Mouse (Mus musculus) granulocyte monocyte progenitor cell, adult 5-6 weeks (primary cell): ENCODE measurements around the gene Hgd. TPM values are rescaled to one million over a fixed set of nuclear protein-coding genes. Genes with fewer than 3 reads are reported as not detected.

Source experiments
- ATAC-seq: replicated peaks from 2 replicates; pipeline ENCODE4 v1.8.0; 2016; ENCODE audit warnings: mild to moderate bottlenecking, moderate TSS enrichment, inconsistent platforms; ENCODE audit not compliant: poor library complexity, severe bottlenecking
- total RNA-seq, 2 experiments: library from RNA; stranded (forward) in 1 of 2; stranded (reverse) in 1 of 2; fragments of 200-712, 200-1000 nt in 1 of 2; fragments of >200 nt in 1 of 2; fragmentation: Nextera tagmentation in 1 of 2; gene quantifications; 2 replicates each; pipeline ENCODE4 v1.2.3; 2014 to 2017

Hgd gene
- total RNA-seq, 2 experiments from 2014 or later: not detected

DNA sequence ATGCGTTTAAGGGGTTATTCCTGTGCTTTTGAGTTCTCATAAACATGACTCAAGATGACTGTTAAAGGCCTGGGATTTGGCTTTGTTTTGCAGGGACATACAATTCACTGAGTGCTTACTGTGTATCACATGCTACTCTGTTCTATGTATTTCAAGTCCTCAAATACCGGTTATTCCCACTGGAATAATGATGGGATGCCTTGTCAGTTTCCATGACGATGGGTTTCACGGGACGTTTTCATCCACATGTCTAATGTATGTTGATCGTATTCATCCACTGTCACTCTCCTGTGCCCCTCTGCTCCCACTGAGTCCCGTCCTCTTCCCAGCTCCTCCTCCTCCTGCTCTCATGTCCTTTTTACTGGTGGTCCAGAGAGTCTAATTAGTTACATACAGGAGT, 76.8 kb downstream of the Hgd start:
- ATAC-seq: no peak

DNA sequence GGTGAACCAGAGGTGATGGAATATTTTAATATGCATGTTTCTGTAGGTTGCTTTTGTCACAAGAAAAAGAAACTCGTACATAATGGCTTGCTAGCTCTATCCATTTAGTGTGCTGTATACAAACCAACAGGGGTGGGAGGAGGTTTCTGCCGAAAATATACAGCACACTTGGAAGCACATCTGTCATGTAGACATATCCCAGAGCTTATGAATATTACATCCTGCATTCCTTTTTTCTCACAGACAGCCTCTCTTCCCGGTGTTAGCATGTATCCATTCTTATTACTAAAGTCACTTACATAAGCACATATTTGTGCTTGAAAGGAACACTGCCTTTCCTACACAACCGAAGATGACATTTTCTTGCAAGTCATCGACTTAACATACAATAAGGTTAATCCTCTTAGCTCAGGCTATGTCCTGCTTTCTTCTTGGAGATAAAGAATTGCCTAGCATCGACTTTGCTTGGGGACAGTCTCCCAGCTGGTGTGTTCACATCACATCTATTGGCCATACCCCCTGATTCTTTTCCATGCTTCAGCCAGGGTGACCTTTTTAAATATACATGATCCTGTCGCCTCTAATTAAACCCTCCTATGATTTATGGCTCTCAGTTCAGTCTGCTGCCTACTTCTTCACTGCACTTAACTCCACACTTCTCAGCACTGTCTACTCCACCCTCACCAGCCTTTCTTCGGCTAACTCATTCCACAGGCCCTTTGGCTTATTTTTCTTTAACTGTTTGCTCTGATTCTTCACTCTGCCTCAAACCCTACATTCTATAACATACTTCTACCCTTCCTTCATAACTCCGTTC, 83.9 kb downstream of the Hgd start:
- no peak for ATAC-seq

DNA sequence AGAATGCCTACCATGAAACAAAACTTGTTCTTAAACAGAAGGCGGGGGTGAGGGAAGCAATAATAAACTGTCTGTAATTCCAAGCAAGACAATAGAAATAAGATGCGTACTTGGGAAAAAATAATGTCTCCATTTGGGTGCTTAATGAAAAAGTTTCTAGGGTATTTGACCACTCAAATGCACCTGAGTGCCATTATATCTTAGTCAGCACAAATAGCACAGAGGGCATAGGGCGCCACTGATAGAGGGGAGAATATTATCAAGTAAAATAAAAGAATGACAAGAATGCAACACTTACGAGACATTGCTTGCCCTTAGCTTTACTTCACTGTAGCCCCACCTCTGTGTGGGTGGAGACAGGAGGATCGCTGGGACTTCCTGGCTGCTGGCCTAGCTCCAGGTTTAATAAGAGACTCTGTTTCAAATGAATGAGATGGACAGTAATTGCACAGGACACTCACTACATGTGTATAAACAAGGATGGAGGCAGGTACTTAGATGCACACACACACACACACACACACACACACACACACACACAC, 85.5 kb downstream of the Hgd start:
- no peak for ATAC-seq

DNA sequence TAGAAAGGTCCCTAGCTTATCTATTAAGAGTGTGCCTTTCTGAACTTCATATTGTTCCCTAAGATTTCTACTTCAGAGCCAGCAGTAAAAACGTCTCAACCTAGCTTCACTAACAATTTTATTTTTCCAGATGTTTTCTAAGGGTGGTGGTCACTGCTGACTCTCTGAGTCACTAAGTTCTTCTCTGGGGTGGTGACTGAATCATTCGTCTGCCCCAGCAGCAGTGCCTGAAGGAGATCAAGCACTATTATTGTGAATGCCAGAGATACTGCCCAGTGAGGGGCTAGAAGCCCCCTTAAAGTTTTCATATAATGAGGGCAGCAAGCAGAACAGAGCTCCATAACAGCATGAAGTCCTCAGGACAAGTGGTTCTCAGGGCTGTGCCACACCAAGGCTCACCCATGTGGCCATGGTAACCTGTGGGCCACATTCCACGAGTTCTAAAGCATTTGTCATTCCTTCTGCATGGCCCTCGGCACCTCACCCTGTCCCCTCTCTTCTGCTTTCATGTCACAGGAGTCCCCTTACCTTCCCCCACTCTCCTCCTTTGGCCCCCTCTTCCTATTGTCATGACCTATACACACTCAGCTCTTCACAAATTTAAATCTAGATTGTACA, 90.8 kb downstream of the Hgd start:
- ATAC-seq: no peak

DNA sequence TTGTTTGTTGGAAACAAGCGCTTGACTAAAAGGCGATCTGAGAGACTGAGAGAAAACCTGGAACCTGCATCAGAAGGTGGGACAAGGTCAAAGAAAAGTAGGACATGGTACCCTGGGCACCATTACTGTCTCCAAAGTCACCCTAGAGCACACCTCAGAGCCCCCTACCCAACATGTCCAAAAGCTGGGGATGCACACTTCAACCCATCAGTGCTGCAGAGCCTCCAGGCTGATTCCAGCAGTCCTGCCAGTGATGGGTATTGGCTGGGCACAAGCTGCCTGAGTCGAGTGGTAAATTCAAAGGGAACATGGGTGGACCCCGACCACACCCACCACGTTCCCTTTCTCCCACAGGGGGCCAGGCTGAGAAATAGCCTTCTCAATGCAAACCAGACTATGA, 95.4 kb downstream of the Hgd start:
- no peak for ATAC-seq

DNA sequence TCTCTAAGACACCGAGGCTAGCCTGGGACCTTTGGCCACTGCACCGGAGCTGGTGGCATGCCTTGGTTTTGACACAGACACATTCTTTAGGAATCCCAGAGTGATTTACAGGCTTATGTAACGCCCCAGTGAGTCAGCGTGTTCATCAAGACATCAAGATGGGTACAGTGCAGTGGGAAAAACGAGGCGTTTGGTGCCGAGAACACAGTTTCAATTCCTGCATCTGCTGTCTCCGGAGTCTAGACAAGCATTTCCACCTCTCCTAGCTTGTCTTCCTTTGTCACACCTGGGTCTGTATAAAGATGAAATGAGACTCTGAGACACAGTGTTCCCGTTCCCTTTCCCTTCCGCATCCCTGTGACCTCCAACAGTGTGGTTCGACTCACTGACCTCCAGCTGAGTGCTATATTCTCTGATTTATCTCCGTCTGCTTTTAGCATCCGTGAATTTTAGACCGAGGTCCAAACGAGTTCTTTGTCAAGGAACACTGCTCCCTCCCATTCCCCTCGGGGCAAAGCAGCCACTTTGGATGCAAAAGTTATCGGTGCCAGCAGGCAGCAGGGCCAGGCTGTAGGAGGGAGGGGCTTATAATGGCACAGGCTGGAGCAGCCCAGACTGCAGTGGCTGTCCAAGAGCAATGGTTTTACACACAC, 96.2 kb downstream of the Hgd start:
- no peak for ATAC-seq

DNA sequence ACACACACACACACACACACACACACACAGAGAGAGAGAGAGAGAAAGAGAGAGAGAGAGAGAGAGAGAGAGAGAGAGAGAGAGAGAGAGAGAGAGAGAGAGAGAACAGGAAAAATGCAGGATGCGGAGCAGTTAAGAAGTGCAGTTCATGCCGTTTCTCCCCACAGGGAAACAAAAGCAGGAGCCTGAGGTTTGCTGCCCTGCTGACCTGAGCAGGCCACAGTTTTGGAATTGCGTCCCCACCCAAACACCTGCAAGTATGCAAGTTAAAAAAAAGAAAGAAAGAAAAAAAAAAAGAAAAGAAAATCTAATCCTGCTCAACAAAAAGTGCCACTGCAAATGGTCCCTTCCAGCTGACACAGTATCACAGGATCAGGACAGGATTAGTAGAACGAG, 96.7 kb downstream of the Hgd start:
- ATAC-seq: no peak

DNA sequence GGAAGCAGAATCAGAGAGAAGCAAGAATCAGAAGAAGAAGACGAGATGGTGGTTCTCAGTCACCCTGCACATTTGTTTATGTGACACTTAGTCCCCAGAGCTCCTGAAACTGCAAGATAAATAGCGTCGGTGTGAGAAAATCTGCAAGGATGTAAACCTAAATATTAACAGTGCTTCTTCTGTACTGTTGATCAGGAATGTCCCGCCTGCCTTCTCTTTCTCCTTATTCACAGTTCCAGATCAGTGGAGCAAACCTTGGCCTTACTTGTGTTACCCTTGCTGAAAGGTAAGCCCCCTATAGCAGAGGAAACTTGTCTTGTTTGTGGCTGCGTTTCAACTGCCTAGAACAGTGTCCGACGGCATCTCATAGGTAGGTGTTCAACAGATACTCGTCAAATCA, 97.6 kb downstream of the Hgd start:
- no peak for ATAC-seq

DNA sequence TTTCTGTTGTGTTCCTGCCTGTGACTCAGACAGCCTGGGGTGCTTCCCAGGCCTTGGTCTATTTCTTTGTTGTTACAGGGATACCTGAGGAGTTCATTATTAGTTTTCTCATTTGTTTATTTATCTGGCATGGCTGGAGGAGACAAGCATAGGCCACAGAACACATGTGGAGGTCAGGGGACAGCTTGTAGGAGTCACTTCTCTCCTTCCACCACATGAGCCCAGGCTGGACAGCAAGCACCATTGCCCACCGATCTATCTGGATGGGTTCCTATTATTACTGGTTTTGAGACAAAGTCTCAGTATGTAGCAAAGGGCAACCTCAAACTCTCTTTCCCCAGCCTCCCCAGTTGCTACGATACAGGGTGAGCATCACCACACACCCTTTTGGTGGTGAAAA, 100.3 kb downstream of the Hgd start:
- no peak for ATAC-seq

DNA sequence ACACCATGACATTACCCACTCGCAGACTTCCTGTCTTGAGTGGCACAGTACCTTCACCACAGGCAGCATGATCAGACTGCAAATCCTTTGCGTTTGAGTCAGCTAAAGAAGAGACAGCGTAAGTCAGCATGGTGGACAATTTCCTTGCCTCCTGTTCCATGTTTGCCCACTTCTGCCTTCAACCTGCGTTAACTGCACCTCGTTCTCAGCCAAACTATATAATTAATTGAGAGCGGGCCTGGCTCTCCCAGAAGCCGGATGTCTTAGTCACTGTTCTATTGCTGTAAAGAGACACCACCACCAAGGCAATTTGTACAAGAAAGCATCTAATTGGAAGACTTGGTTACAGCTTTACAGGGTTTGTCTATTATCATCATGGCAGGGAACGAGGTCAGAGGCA, 100.9 kb downstream of the Hgd start:
- ATAC-seq: no peak

Other genes starting within 250 kb of the Hgd start
- not detected in 2 replicates for gene Stxbp5l, start 195.2 kb upstream of the Hgd start, total RNA-seq (2014; fragmentation: Nextera tagmentation)
- gene Stxbp5l, start 195.2 kb upstream of the Hgd start, total RNA-seq (2017): not detected in 2 replicates
- gene Gtf2e1, start 40.4 kb upstream of the Hgd start, total RNA-seq (2014; fragmentation: Nextera tagmentation): 22.0 and 25.4 TPM in 2 replicates
- gene Gtf2e1, start 40.4 kb upstream of the Hgd start, total RNA-seq (2017): 22.9 and 23.2 TPM in 2 replicates
- gene Rabl3, start 40.3 kb upstream of the Hgd start, total RNA-seq (2014; fragmentation: Nextera tagmentation): 10.2 and 13.1 TPM in 2 replicates
- gene Rabl3, start 40.3 kb upstream of the Hgd start, total RNA-seq (2017): 7.5 and 15.5 TPM in 2 replicates
- 61.7 and 68.5 TPM in 2 replicates for gene Ndufb4, start 74.3 kb downstream of the Hgd start, total RNA-seq (2014; fragmentation: Nextera tagmentation)
- 17.2 and 18.8 TPM in 2 replicates for gene Ndufb4, start 74.3 kb downstream of the Hgd start, total RNA-seq (2017)
- gene Fstl1, start 196.7 kb downstream of the Hgd start, total RNA-seq (2014; fragmentation: Nextera tagmentation): 2.7 TPM in 1 of 2 replicates, not detected in the other
- 0.56 TPM in 1 of 2 replicates, not detected in the other for gene Fstl1, start 196.7 kb downstream of the Hgd start, total RNA-seq (2017)